25 mouse cellular contexts compared by ENCODE assay signal in the genomic region with DNA sequence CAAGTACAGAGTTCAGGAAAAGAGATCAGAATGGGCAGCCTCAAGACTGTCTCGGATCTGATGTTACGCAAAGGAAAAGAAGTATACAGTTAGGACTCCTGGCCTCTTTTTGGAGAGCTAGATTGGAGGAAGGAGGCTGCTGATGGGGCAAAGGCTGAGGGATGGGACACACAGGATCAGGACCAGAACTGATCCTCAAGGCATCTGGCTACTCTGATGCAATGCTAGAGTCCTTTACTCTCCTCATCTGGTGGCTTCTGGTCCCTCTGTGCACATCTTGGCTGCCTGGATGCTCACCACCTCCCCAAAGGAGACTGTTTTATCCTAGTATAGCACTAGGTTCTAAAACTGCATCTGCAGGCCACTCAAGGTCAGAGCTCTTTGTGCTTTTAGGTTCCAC. TPM values are rescaled to one million over a fixed set of nuclear protein-coding genes. Genes with fewer than 3 reads are reported as not detected.
DNase-seq lines count a peak whose midpoint lies in the region; ATAC-seq lines count a peak whose summit lies in the region.
"Had no signal": no experiment of that assay in that cellular context is flagged by ENCODE, and none has a peak within 500 bp of the region (broad histone marks: within the 10 kb centered on the region; RNA-seq: fewer than 3 reads in every experiment).

No protein-coding gene starts in this region.

- DNase-seq in heart, adult 11 months: peak; percentile 73
- DNase-seq in heart, postnatal 4 days: no peak
- DNase-seq in intestine, embryonic 14.5 days (ENCODE audit: low spot score): peak; percentile 12
- DNase-seq in midbrain, embryonic 14.5 days: no peak
- DNase-seq: adrenal gland, adult 2 months; adrenal gland, postnatal 14 days; cerebellum, adult 11 months; cerebellum, adult 2 months; cerebellum, adult 9-11 months; cerebellum, postnatal 25 days; gastrocnemius, postnatal 25 days; heart, adult 2 months; heart, postnatal 10 days; heart, postnatal 36 days had no signal

- H3K36me3 ChIP-seq in intestine, embryonic 14.5 days (ENCODE audit: control insufficient read depth, insufficient read depth, low read length): no peaks in the 10 kb centered on the region
- H3K36me3 ChIP-seq in intestine, embryonic 16.5 days (ENCODE audit: control insufficient read depth, insufficient read depth, low read length): no peaks in the 10 kb centered on the region
- H3K36me3 ChIP-seq in midbrain, embryonic 14.5 days (ENCODE audit: control insufficient read depth, insufficient read depth, low read length): no peaks in the 10 kb centered on the region
- no peaks in the 10 kb centered on the region for H3K36me3 ChIP-seq in midbrain, embryonic 13.5 days
- H3K36me3 ChIP-seq: embryonic facial prominence, embryonic 12.5 days; embryonic facial prominence, embryonic 15.5 days; forebrain, embryonic 12.5 days; heart, embryonic 15.5 days; hindbrain, embryonic 12.5 days had no signal

- no peaks in the 10 kb centered on the region for H3K27me3 ChIP-seq in intestine, embryonic 14.5 days (replicated peaks; ENCODE audit: control insufficient read depth, insufficient read depth, low read length)
- H3K27me3 ChIP-seq in intestine, embryonic 16.5 days (replicated peaks; ENCODE audit: control insufficient read depth, insufficient read depth, low read length): no peaks in the 10 kb centered on the region; the same call in 1 of the 2 replicates
- no peaks in the 10 kb centered on the region for H3K27me3 ChIP-seq in midbrain, embryonic 14.5 days (ENCODE audit: control insufficient read depth, insufficient read depth, low read length)
- 0 out of 2 replicates have a peak, but pooled peaks cover 5% of the 10 kb centered on the region for H3K27me3 ChIP-seq in midbrain, embryonic 13.5 days
- H3K27me3 ChIP-seq: embryonic facial prominence, embryonic 15.5 days had no signal

- H3K4me1 ChIP-seq in intestine, embryonic 14.5 days (replicated peaks; ENCODE audit: control insufficient read depth, insufficient read depth, low read length): no peaks in the 10 kb centered on the region
- H3K4me1 ChIP-seq in intestine, embryonic 16.5 days (ENCODE audit: control insufficient read depth, insufficient read depth, low read length): no peaks in the 10 kb centered on the region
- peaks cover 16% of the 10 kb centered on the region for H3K4me1 ChIP-seq in midbrain, embryonic 14.5 days (ENCODE audit: control insufficient read depth, insufficient read depth, low read length)
- peaks cover 22% of the 10 kb centered on the region for H3K4me1 ChIP-seq in midbrain, embryonic 13.5 days (replicated peaks)
- H3K4me1 ChIP-seq: embryonic facial prominence, embryonic 12.5 days; embryonic facial prominence, embryonic 15.5 days; heart, embryonic 15.5 days had no signal

- no peaks in the 10 kb centered on the region for H3K9me3 ChIP-seq in intestine, embryonic 14.5 days (ENCODE audit: control insufficient read depth, low read length)
- H3K9me3 ChIP-seq in intestine, embryonic 16.5 days (ENCODE audit: control insufficient read depth, low read length): no peaks in the 10 kb centered on the region
- no peaks in the 10 kb centered on the region for H3K9me3 ChIP-seq in midbrain, embryonic 14.5 days (ENCODE audit: control insufficient read depth, low read length)
- H3K9me3 ChIP-seq in midbrain, embryonic 13.5 days: no peaks in the 10 kb centered on the region
- H3K9me3 ChIP-seq: embryonic facial prominence, embryonic 12.5 days; embryonic facial prominence, embryonic 15.5 days; forebrain, embryonic 12.5 days; heart, embryonic 15.5 days; hindbrain, embryonic 12.5 days had no signal

- no peak overlapping the region for H3K27ac ChIP-seq in intestine, embryonic 14.5 days (ENCODE audit: low read depth)
- H3K27ac ChIP-seq in intestine, embryonic 16.5 days (ENCODE audit: low read length): no peak overlapping the region
- H3K27ac ChIP-seq in midbrain, embryonic 14.5 days (replicated peaks; ENCODE audit: low read depth, low read length): 0 out of 2 replicates have a peak overlapping the region, but pooled peaks have one; percentile 70
- H3K27ac ChIP-seq in midbrain, embryonic 13.5 days: no peak overlapping the region
- H3K27ac ChIP-seq: embryonic facial prominence, embryonic 12.5 days; embryonic facial prominence, embryonic 15.5 days; heart, adult 2 months; heart, embryonic 15.5 days had no signal

- H3K9ac ChIP-seq in intestine, embryonic 14.5 days (ENCODE audit: low read length): no peak overlapping the region
- H3K9ac ChIP-seq in intestine, embryonic 16.5 days (ENCODE audit: low read depth, low read length): no peak overlapping the region
- no peak overlapping the region for H3K9ac ChIP-seq in midbrain, embryonic 14.5 days (replicated peaks; ENCODE audit: low read length)
- no peak overlapping the region for H3K9ac ChIP-seq in midbrain, embryonic 13.5 days (replicated peaks)
- H3K9ac ChIP-seq: embryonic facial prominence, embryonic 12.5 days; embryonic facial prominence, embryonic 15.5 days; forebrain, embryonic 12.5 days; heart, embryonic 15.5 days; hindbrain, embryonic 12.5 days had no signal

- no peak overlapping the region for H3K4me2 ChIP-seq in intestine, embryonic 14.5 days (ENCODE audit: low read length)
- H3K4me2 ChIP-seq in intestine, embryonic 16.5 days (ENCODE audit: low read depth, low read length): no peak overlapping the region
- no peak overlapping the region for H3K4me2 ChIP-seq in midbrain, embryonic 14.5 days (ENCODE audit: low read length)
- H3K4me2 ChIP-seq in midbrain, embryonic 13.5 days (replicated peaks): no peak overlapping the region
- H3K4me2 ChIP-seq: embryonic facial prominence, embryonic 12.5 days; embryonic facial prominence, embryonic 15.5 days; forebrain, embryonic 12.5 days; heart, embryonic 11.5 days; heart, embryonic 15.5 days; hindbrain, embryonic 12.5 days had no signal

- WGBS in intestine, embryonic 14.5 days: 87% methylated on average over 2 of the region's 2 CpGs
- WGBS in intestine, embryonic 16.5 days: 85% methylated on average over 2 of the region's 2 CpGs
- 89% methylated on average over 2 of the region's 2 CpGs for WGBS in midbrain, embryonic 14.5 days
- 97% methylated on average over 2 of the region's 2 CpGs for WGBS in midbrain, embryonic 13.5 days

- H3K4me3 ChIP-seq in intestine, embryonic 14.5 days (ENCODE audit: low read depth, low read length): no peak overlapping the region
- H3K4me3 ChIP-seq in intestine, embryonic 16.5 days (ENCODE audit: low read length): no peak overlapping the region
- H3K4me3 ChIP-seq in midbrain, embryonic 14.5 days (replicated peaks; ENCODE audit: low read depth, low read length): no peak overlapping the region
- no peak overlapping the region for H3K4me3 ChIP-seq in midbrain, embryonic 13.5 days (replicated peaks)
- H3K4me3 ChIP-seq: embryonic facial prominence, embryonic 12.5 days; embryonic facial prominence, embryonic 15.5 days; forebrain, embryonic 12.5 days; heart, adult 2 months; heart, embryonic 15.5 days; hindbrain, embryonic 12.5 days had no signal

- no peak for ATAC-seq in intestine, embryonic 14.5 days (replicated peaks; ENCODE audit: low FRiP score, low TSS enrichment, low read depth)
- ATAC-seq in intestine, embryonic 16.5 days: no peak
- ATAC-seq in midbrain, embryonic 14.5 days (ENCODE audit: low FRiP score, low TSS enrichment): no peak
- ATAC-seq in midbrain, embryonic 13.5 days: no peak
- ATAC-seq: CD4-positive, CD25-positive, alpha-beta regulatory T cell, adult 4 months; intestine, postnatal 0 days had no signal

RNA-seq across cellular contexts. Expression of a gene that starts 44.4 kb away (rescaled TPM):
- total RNA-seq in heart, postnatal 4 days (2021): 1 to 10 TPM; 6.1 to 8.3 TPM
- 0.39 and 0.50 TPM in 2 replicates for polyA plus RNA-seq in intestine, embryonic 14.5 days (2014; fragmentation: Nextera tagmentation; extraction: Ambion mirVana)
- 0.11 and 0.12 TPM in 2 replicates for polyA plus RNA-seq in intestine, embryonic 16.5 days (2015; fragmentation: Nextera tagmentation; extraction: Ambion mirVana)
- polyA plus RNA-seq in midbrain, embryonic 14.5 days (2014; fragmentation: Nextera tagmentation; extraction: Ambion mirVana): 2.0 and 2.6 TPM in 2 replicates
- 0.69 and 0.77 TPM in 2 replicates for polyA plus RNA-seq in midbrain, embryonic 13.5 days (2015; fragmentation: Nextera tagmentation; extraction: Ambion mirVana)
- total RNA-seq: common myeloid progenitor, adult 5-6 weeks had no signal
- polyA plus RNA-seq: CD4-positive, CD25-positive, alpha-beta regulatory T cell, adult 4 months had no signal

Comparison
In these comparisons a context has a peak if more than half of its experiments do, and no peak if none do; other contexts are left out.
1. DNase-seq: peak in heart, adult 11 months (single experiment) and intestine, embryonic 14.5 days (single experiment); none in heart, postnatal 4 days (single experiment) and midbrain, embryonic 14.5 days (single experiment).